Mouse (Mus musculus): ENCODE measurements around the gene Hipk2. TPM values are rescaled to one million over a fixed set of nuclear protein-coding genes. Genes with fewer than 3 reads are reported as not detected.
A peak's percentile ranks its signal among the peaks of the same experiment; 100 is the strongest.

Gene Hipk2
- polyA plus RNA-seq, 1 experiment from 2014 or later = 34.6 TPM

GRCm38 (mm10) chr6:38776000-38776584, 99.9 kb downstream of the Hipk2 start:
- 77% methylated on average over 2 of the region's 2 CpGs for WGBS
- ATAC-seq (ENCODE audit: low FRiP score, low read depth) = no peak

GRCm38 (mm10) chr6:38772836-38773518, 103.0 kb downstream of the Hipk2 start:
- H3K36me3 ChIP-seq = no peaks in the 10 kb centered on the region
- no peaks in the 10 kb centered on the region for H3K9me3 ChIP-seq
- no peaks in the 10 kb centered on the region for H3K27me3 ChIP-seq
- no peak overlapping the region for H3K27ac ChIP-seq (replicated peaks)
- no peak overlapping the region for H3K4me2 ChIP-seq
- WGBS = 89% methylated on average over 7 of the region's 7 CpGs
- H3K4me3 ChIP-seq = no peak overlapping the region
- no peak for ATAC-seq (ENCODE audit: low FRiP score, low read depth)
- H3K4me1 ChIP-seq (replicated peaks) = no peaks in the 10 kb centered on the region
- H3K9ac ChIP-seq = no peak overlapping the region

More at GRCm38 (mm10) chr6:38776000-38776584, 99.9 kb downstream of the Hipk2 start:
- Histone ChIP-seq H3K36me3 (no peaks in the 10 kb centered on the region), H3K9me3 (no peaks in the 10 kb centered on the region), H3K4me1 (replicated peaks) (peaks cover 11% of the 10 kb centered on the region), H3K4me3 (no peak overlapping the region), H3K9ac (no peak overlapping the region), H3K27me3 (no peaks in the 10 kb centered on the region), H3K27ac (replicated peaks) (no peak overlapping the region), H3K4me2 (no peak overlapping the region)

GRCm38 (mm10) chr6:38771061-38771667, 104.8 kb downstream of the Hipk2 start:
- H3K27me3 ChIP-seq = no peaks in the 10 kb centered on the region
- H3K4me2 ChIP-seq = no peak overlapping the region
- peak overlapping the region; percentile 18; the same call in 1 of the 2 replicates for H3K27ac ChIP-seq (replicated peaks)
- H3K9ac ChIP-seq = no peak overlapping the region
- no peaks in the 10 kb centered on the region for H3K4me1 ChIP-seq (replicated peaks)
- no peak overlapping the region for H3K4me3 ChIP-seq
- 77% methylated on average over 4 of the region's 4 CpGs for WGBS
- ATAC-seq (ENCODE audit: low FRiP score, low read depth) = no peak
- no peaks in the 10 kb centered on the region for H3K9me3 ChIP-seq
- no peaks in the 10 kb centered on the region for H3K36me3 ChIP-seq

GRCm38 (mm10) chr6:38769627-38770026, 106.3 kb downstream of the Hipk2 start:
- H3K4me2 ChIP-seq = no peak overlapping the region
- H3K4me3 ChIP-seq = no peak overlapping the region
- H3K36me3 ChIP-seq = no peaks in the 10 kb centered on the region
- no peak overlapping the region for H3K27ac ChIP-seq (replicated peaks)
- WGBS = 99% methylated on average over 2 of the region's 2 CpGs
- H3K4me1 ChIP-seq (replicated peaks) = peaks cover 12% of the 10 kb centered on the region; the same call in 1 of the 2 replicates
- no peaks in the 10 kb centered on the region for H3K9me3 ChIP-seq
- ATAC-seq (ENCODE audit: low FRiP score, low read depth) = no peak
- H3K27me3 ChIP-seq = no peaks in the 10 kb centered on the region
- no peak overlapping the region for H3K9ac ChIP-seq

GRCm38 (mm10) chr6:38762588-38763265, 113.2 kb downstream of the Hipk2 start:
- H3K4me3 ChIP-seq = no peak overlapping the region
- no peaks in the 10 kb centered on the region for H3K36me3 ChIP-seq
- peaks cover 49% of the 10 kb centered on the region for H3K4me1 ChIP-seq (replicated peaks)
- 61% methylated on average over 6 of the region's 6 CpGs for WGBS
- no peaks in the 10 kb centered on the region for H3K9me3 ChIP-seq
- H3K27ac ChIP-seq (replicated peaks) = no peak overlapping the region
- ATAC-seq (ENCODE audit: low FRiP score, low read depth) = no peak
- H3K9ac ChIP-seq = no peak overlapping the region
- no peaks in the 10 kb centered on the region for H3K27me3 ChIP-seq
- no peak overlapping the region for H3K4me2 ChIP-seq

GRCm38 (mm10) chr6:38762006-38762405, 114.0 kb downstream of the Hipk2 start:
- no peak overlapping the region for H3K27ac ChIP-seq (replicated peaks)
- 55% methylated on average over 7 of the region's 7 CpGs for WGBS
- H3K4me3 ChIP-seq = no peak overlapping the region
- H3K9me3 ChIP-seq = no peaks in the 10 kb centered on the region
- no peak overlapping the region for H3K4me2 ChIP-seq
- H3K4me1 ChIP-seq (replicated peaks) = peaks cover 50% of the 10 kb centered on the region
- no peak overlapping the region for H3K9ac ChIP-seq
- H3K27me3 ChIP-seq = no peaks in the 10 kb centered on the region
- no peaks in the 10 kb centered on the region for H3K36me3 ChIP-seq
- ATAC-seq (ENCODE audit: low FRiP score, low read depth) = no peak

- H3K9ac ChIP-seq = no peak overlapping the region
- H3K36me3 ChIP-seq = no peaks in the 10 kb centered on the region
- H3K9me3 ChIP-seq = no peaks in the 10 kb centered on the region
- no peak overlapping the region for H3K27ac ChIP-seq (replicated peaks)
- H3K4me2 ChIP-seq = no peak overlapping the region
- peaks cover 50% of the 10 kb centered on the region for H3K4me1 ChIP-seq (replicated peaks)
- H3K4me3 ChIP-seq = no peak overlapping the region
- ATAC-seq (ENCODE audit: low FRiP score, low read depth) = no peak
- WGBS = 43% methylated on average over 6 of the region's 6 CpGs
- no peaks in the 10 kb centered on the region for H3K27me3 ChIP-seq
Observed at GRCm38 (mm10) chr6:38760911-38761706, 114.9 kb downstream of the Hipk2 start.

- WGBS = 20% methylated on average over 6 of the region's 6 CpGs
- Histone ChIP-seq H3K4me1 (replicated peaks) (peaks cover 40% of the 10 kb centered on the region), H3K27me3 (no peaks in the 10 kb centered on the region), H3K9me3 (no peaks in the 10 kb centered on the region), H3K36me3 (no peaks in the 10 kb centered on the region), H3K4me3 (no peak overlapping the region), H3K4me2 (no peak overlapping the region), H3K27ac (replicated peaks) (no peak overlapping the region), H3K9ac (no peak overlapping the region)
- ATAC-seq (ENCODE audit: low FRiP score, low read depth) = no peak
Observed at GRCm38 (mm10) chr6:38759922-38760620, 115.9 kb downstream of the Hipk2 start.

GRCm38 (mm10) chr6:38759186-38759585, 116.8 kb downstream of the Hipk2 start:
- H3K9ac ChIP-seq = no peak overlapping the region
- peaks cover 38% of the 10 kb centered on the region for H3K4me1 ChIP-seq (replicated peaks)
- H3K4me2 ChIP-seq = no peak overlapping the region
- no peak for ATAC-seq (ENCODE audit: low FRiP score, low read depth)
- H3K27me3 ChIP-seq = no peaks in the 10 kb centered on the region
- no peak overlapping the region for H3K27ac ChIP-seq (replicated peaks)
- 86% methylated on average over 3 of the region's 3 CpGs for WGBS
- H3K36me3 ChIP-seq = no peaks in the 10 kb centered on the region
- H3K9me3 ChIP-seq = no peaks in the 10 kb centered on the region
- no peak overlapping the region for H3K4me3 ChIP-seq

- H3K4me1 ChIP-seq (replicated peaks) = peaks cover 40% of the 10 kb centered on the region
- H3K4me3 ChIP-seq = no peak overlapping the region
- H3K9ac ChIP-seq = no peak overlapping the region
- H3K9me3 ChIP-seq = no peaks in the 10 kb centered on the region
- no peak overlapping the region for H3K4me2 ChIP-seq
- 89% methylated on average over 2 of the region's 2 CpGs for WGBS
- no peaks in the 10 kb centered on the region for H3K36me3 ChIP-seq
- no peak overlapping the region for H3K27ac ChIP-seq (replicated peaks)
- ATAC-seq (ENCODE audit: low FRiP score, low read depth) = 0 out of 2 replicates have a peak, but pooled peaks have one; percentile 61
- H3K27me3 ChIP-seq = no peaks in the 10 kb centered on the region
Observed at GRCm38 (mm10) chr6:38757597-38757996, 118.4 kb downstream of the Hipk2 start.

GRCm38 (mm10) chr6:38756968-38757367, 119.0 kb downstream of the Hipk2 start:
- Histone ChIP-seq H3K4me2 (no peak overlapping the region), H3K4me3 (no peak overlapping the region), H3K9me3 (no peaks in the 10 kb centered on the region), H3K9ac (no peak overlapping the region), H3K4me1 (replicated peaks) (peaks cover 42% of the 10 kb centered on the region), H3K36me3 (no peaks in the 10 kb centered on the region), H3K27ac (replicated peaks) (no peak overlapping the region), H3K27me3 (no peaks in the 10 kb centered on the region)
- WGBS = 91% methylated on average over 4 of the region's 4 CpGs
- ATAC-seq (ENCODE audit: low FRiP score, low read depth) = no peak

Data from hindbrain, embryonic 15.5 days (tissue).